Mouse (Mus musculus) layer of hippocampus, adult 9-10 months (tissue): ENCODE measurements around the gene Cdc42.

Source experiments
- DNase-seq: peaks from one replicate; pipeline ENCODE4 v3.0.0; 2022; ENCODE audit warnings: low spot score

Cdc42 gene

GRCm38 (mm10) chr4:137371596-137372523 is 14.3 kb upstream of the Cdc42 start:
- no peak for DNase-seq

GRCm38 (mm10) chr4:137369954-137370750 is 12.6 kb upstream of the Cdc42 start:
- DNase-seq: no peak

- no peak for DNase-seq
These were observed 10.7 kb upstream of the Cdc42 start for GRCm38 (mm10) chr4:137368198-137368597.

GRCm38 (mm10) chr4:137367275-137368088 is 10.0 kb upstream of the Cdc42 start:
- DNase-seq: no peak

GRCm38 (mm10) chr4:137366097-137366496 is 8.6 kb upstream of the Cdc42 start:
- DNase-seq: no peak

GRCm38 (mm10) chr4:137365356-137366062 is 8.0 kb upstream of the Cdc42 start:
- no peak for DNase-seq

GRCm38 (mm10) chr4:137364826-137365225 is 7.3 kb upstream of the Cdc42 start:
- no peak for DNase-seq

GRCm38 (mm10) chr4:137360996-137361395 is 3.5 kb upstream of the Cdc42 start:
- no peak for DNase-seq

GRCm38 (mm10) chr4:137358291-137359002 is 927 bp upstream of the Cdc42 start:
- no peak for DNase-seq

- DNase-seq: peak; percentile 20
These were observed 628 bp downstream of the Cdc42 start for GRCm38 (mm10) chr4:137356674-137357510.

- no peak for DNase-seq
These were observed 6.9 kb downstream of the Cdc42 start for GRCm38 (mm10) chr4:137350627-137351026.

GRCm38 (mm10) chr4:137345790-137346189 is 11.7 kb downstream of the Cdc42 start:
- DNase-seq: no peak

GRCm38 (mm10) chr4:137345112-137345511 is 12.4 kb downstream of the Cdc42 start:
- no peak for DNase-seq

GRCm38 (mm10) chr4:137342816-137343215 is 14.7 kb downstream of the Cdc42 start:
- no peak for DNase-seq

- DNase-seq: no peak
These were observed 18.1 kb downstream of the Cdc42 start for GRCm38 (mm10) chr4:137339415-137339814.

GRCm38 (mm10) chr4:137336468-137336867 is 21.1 kb downstream of the Cdc42 start:
- no peak for DNase-seq

GRCm38 (mm10) chr4:137332051-137332450 is 25.5 kb downstream of the Cdc42 start:
- DNase-seq: no peak

GRCm38 (mm10) chr4:137326494-137326893 is 31.0 kb downstream of the Cdc42 start:
- no peak for DNase-seq

GRCm38 (mm10) chr4:137324926-137325325 is 32.6 kb downstream of the Cdc42 start:
- DNase-seq: no peak
